Mouse (Mus musculus) ovary, adult 18-20 months (tissue): ENCODE results near the gene Fibcd1.
A peak's percentile ranks its signal among the peaks of the same experiment; 100 is the strongest.

Source experiments
- DNase-seq: peaks from one replicate; pipeline ENCODE4 v3.0.0; 2022; ENCODE audit warnings: low spot score, mixed read lengths

Fibcd1 gene

GRCm38 (mm10) chr2:31811086-31811958 is 34.5 kb downstream of the Fibcd1 start:
- no peak for DNase-seq

- no peak for DNase-seq
Measured at GRCm38 (mm10) chr2:31810444-31810843, 35.4 kb downstream of the Fibcd1 start, which contains the start of gene Qrfp. TSS of gene Qrfp (minus strand) at chr2:31810580.

GRCm38 (mm10) chr2:31809358-31809740 is 36.5 kb downstream of the Fibcd1 start:
- DNase-seq: no peak

- no peak for DNase-seq
Measured at GRCm38 (mm10) chr2:31808410-31809357, 37.1 kb downstream of the Fibcd1 start.

- DNase-seq: no peak
Measured at GRCm38 (mm10) chr2:31806639-31807382, 39.0 kb downstream of the Fibcd1 start.

- DNase-seq: no peak
Measured at GRCm38 (mm10) chr2:31803480-31803879, 42.3 kb downstream of the Fibcd1 start.

- DNase-seq: peak; percentile 11
Measured at GRCm38 (mm10) chr2:31802811-31803210, 43.0 kb downstream of the Fibcd1 start.

- no peak for DNase-seq
Measured at GRCm38 (mm10) chr2:31801416-31801815, 44.4 kb downstream of the Fibcd1 start.

GRCm38 (mm10) chr2:31796943-31797342 is 48.9 kb downstream of the Fibcd1 start:
- DNase-seq: no peak

- no peak for DNase-seq
Measured at GRCm38 (mm10) chr2:31792611-31793010, 53.2 kb downstream of the Fibcd1 start.

GRCm38 (mm10) chr2:31791260-31791659 is 54.5 kb downstream of the Fibcd1 start:
- no peak for DNase-seq

GRCm38 (mm10) chr2:31790728-31791251 is 55.0 kb downstream of the Fibcd1 start:
- DNase-seq: no peak

- no peak for DNase-seq
Measured at GRCm38 (mm10) chr2:31789215-31789614, 56.6 kb downstream of the Fibcd1 start.

- DNase-seq: no peak
Measured at GRCm38 (mm10) chr2:31788227-31788626, 57.6 kb downstream of the Fibcd1 start.

- DNase-seq: no peak
Measured at GRCm38 (mm10) chr2:31787029-31787428, 58.8 kb downstream of the Fibcd1 start.

- DNase-seq: no peak
Measured at GRCm38 (mm10) chr2:31785074-31785473, 60.7 kb downstream of the Fibcd1 start.

GRCm38 (mm10) chr2:31782958-31783602 is 62.7 kb downstream of the Fibcd1 start:
- no peak for DNase-seq

GRCm38 (mm10) chr2:31779258-31779657 is 66.5 kb downstream of the Fibcd1 start:
- no peak for DNase-seq

GRCm38 (mm10) chr2:31776479-31776878 is 69.3 kb downstream of the Fibcd1 start:
- no peak for DNase-seq

- peak; percentile 31 for DNase-seq
Measured at GRCm38 (mm10) chr2:31770781-31771441, 74.9 kb downstream of the Fibcd1 start.
